Mouse (Mus musculus) spleen, adult 10 weeks (tissue): Measurements from ENCODE around the gene Slc16a6. TPM values are rescaled to one million over a fixed set of nuclear protein-coding genes. Genes with fewer than 3 reads are reported as not detected.

ENCODE experiments used
- polyA plus RNA-seq: library from polyadenylated mRNA; stranded (reverse); fragments of 350-450 nt; fragmentation: Illumina TruSeq; extraction: RNeasy Lipid Tissue Mini Kit (QIAGEN cat#74804); gene quantifications from one replicate; pipeline ENCODE4 v1.2.3, GENCODE M21; 2015; ENCODE audit warnings: low replicate concordance; ENCODE audit not compliant: insufficient read depth

Gene Slc16a6
- polyA plus RNA-seq, result 55.9 TPM

GRCm38 (mm10) chr11:109473171-109474085, at the start of gene Slc16a6, which contains the start of gene Arsg:
Slc16a6 (minus strand) TSS chr11:109473598.
Arsg (plus strand) TSS chr11:109473374.

DNA sequence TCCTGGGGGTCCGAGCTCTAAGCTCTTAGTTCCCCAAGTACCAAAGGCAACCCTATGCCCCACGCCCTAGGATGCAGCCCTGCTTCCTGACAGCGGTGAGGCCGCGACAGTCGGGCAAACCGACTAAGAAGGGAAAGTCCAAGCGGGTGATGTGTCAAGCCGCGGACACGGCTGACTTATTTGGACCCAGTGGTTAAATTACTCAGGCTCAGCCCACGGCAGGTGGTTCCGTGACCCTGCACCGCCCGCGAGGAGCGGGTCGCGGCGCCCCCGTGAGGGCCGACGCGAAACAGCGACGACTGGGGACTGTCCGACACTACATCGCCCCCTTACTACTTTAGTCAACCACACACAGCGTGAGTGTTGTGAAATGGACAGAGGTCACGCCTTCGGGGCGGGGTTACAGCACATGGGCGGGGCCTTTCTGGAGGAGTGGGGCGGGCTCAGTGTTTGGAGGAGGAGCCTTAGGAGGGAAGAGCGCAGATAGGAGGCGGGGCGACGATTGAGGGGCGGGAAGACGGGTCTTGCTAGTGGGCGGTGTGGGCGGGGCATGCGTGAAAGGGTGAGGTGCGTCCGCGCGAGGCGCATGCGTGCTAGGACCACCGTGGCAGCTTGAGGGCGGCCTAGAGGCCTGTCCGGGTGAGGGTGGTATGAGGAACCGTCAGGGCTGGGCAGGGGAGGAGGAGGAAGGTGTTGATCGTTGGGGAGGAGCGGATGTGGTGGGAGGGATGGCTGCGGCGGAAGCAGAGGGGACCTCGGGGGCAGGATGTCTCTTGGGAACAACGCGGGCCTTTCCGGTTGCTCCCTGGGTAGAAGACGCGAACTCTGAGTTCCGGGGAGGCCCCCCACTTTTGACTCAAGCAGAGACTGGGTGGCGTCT, 47.8 kb downstream of the Slc16a6 start, which contains the start of gene Amz2:
Gene Amz2, plus strand, starts transcription at position 555 of the 880 bp plus-strand sequence.

GRCm38 (mm10) chr11:109413617-109414016, 59.8 kb downstream of the Slc16a6 start, which contains the start of gene 9930022D16Rik:
9930022D16Rik (plus strand) TSS chr11:109413917.

Other genes with a start within 250 kb of the Slc16a6 start
- gene Rgs9, start 175.5 kb downstream of the Slc16a6 start, polyA plus RNA-seq, result 4.8 TPM
- 66.9 TPM for gene Gna13, start 110.8 kb downstream of the Slc16a6 start, polyA plus RNA-seq
- gene 9930022D16Rik, start 59.7 kb downstream of the Slc16a6 start, polyA plus RNA-seq, result not detected
- gene Amz2, start 47.7 kb downstream of the Slc16a6 start, polyA plus RNA-seq, result 57.3 TPM
- 7.3 TPM for gene Arsg, start 224 bp downstream of the Slc16a6 start, polyA plus RNA-seq
- 10.2 TPM for gene Wipi1, start 138.4 kb upstream of the Slc16a6 start, polyA plus RNA-seq
- 242 TPM for gene Prkar1a, start 175.8 kb upstream of the Slc16a6 start, polyA plus RNA-seq
- gene Fam20a, start 248.7 kb upstream of the Slc16a6 start, polyA plus RNA-seq, result 2.3 TPM